Mouse (Mus musculus) brain, adult 2 months (tissue): ENCODE results near the gene Fam50b.

Experiments
- DNase-seq: peaks from one replicate; pipeline ENCODE4 v3.0.0; 2011; ENCODE audit warnings: low read depth, low spot score

Gene Fam50b

GRCm38 (mm10) chr13:34737968-34738698 is 3.5 kb downstream of the Fam50b start:
- no peak for DNase-seq

- no peak for DNase-seq
Measured at GRCm38 (mm10) chr13:34738699-34738973, 4.0 kb downstream of the Fam50b start.

- no peak for DNase-seq
Measured at GRCm38 (mm10) chr13:34739071-34739470, 4.4 kb downstream of the Fam50b start.

- no peak for DNase-seq
Measured at GRCm38 (mm10) chr13:34741254-34741653, 6.6 kb downstream of the Fam50b start.

- no peak for DNase-seq
Measured at GRCm38 (mm10) chr13:34741813-34742568, 7.3 kb downstream of the Fam50b start.

GRCm38 (mm10) chr13:34746811-34747210 is 12.2 kb downstream of the Fam50b start:
- no peak for DNase-seq

- DNase-seq = no peak
Measured at GRCm38 (mm10) chr13:34748530-34748929, 13.9 kb downstream of the Fam50b start.

GRCm38 (mm10) chr13:34759202-34759601 is 24.6 kb downstream of the Fam50b start:
- DNase-seq = no peak

- no peak for DNase-seq
Measured at GRCm38 (mm10) chr13:34760518-34761287, 26.1 kb downstream of the Fam50b start.

- DNase-seq = peak; percentile 41
Measured at GRCm38 (mm10) chr13:34762136-34762535, 27.5 kb downstream of the Fam50b start.

- peak; percentile 8 for DNase-seq
Measured at GRCm38 (mm10) chr13:34762865-34763264, 28.2 kb downstream of the Fam50b start.

- no peak for DNase-seq
Measured at GRCm38 (mm10) chr13:34765269-34765668, 30.6 kb downstream of the Fam50b start.

- peak; percentile 70 for DNase-seq
Measured at GRCm38 (mm10) chr13:34766572-34766971, 31.9 kb downstream of the Fam50b start.

- DNase-seq = peak; percentile 55
Measured at GRCm38 (mm10) chr13:34767527-34768292, 33.1 kb downstream of the Fam50b start.

GRCm38 (mm10) chr13:34776767-34777166 is 42.1 kb downstream of the Fam50b start:
- no peak for DNase-seq

- DNase-seq = no peak
Measured at GRCm38 (mm10) chr13:34780856-34781610, 46.4 kb downstream of the Fam50b start.

- DNase-seq = no peak
Measured at GRCm38 (mm10) chr13:34781611-34782009, 47.0 kb downstream of the Fam50b start.

GRCm38 (mm10) chr13:34784818-34785217 is 50.2 kb downstream of the Fam50b start:
- DNase-seq = no peak

GRCm38 (mm10) chr13:34786634-34787033 is 52.0 kb downstream of the Fam50b start:
- DNase-seq = no peak

GRCm38 (mm10) chr13:34787546-34787945 is 52.9 kb downstream of the Fam50b start:
- peak; percentile 21 for DNase-seq
